Mouse (Mus musculus) liver, embryonic 16.5 days (tissue): Measurements from ENCODE around the gene Dnm3. TPM values are rescaled to one million over a fixed set of nuclear protein-coding genes. Genes with fewer than 3 reads are reported as not detected.

Experiments used
- ATAC-seq: fragments of 200-750 bp; cut with Nextera tagmentation; 2 replicates; pipeline ENCODE4 v1.8.0; 2017; ENCODE audit warnings: low read depth, mild to moderate bottlenecking, moderate number of reproducible peaks, moderate library complexity
- H3K27ac ChIP-seq: fragments of 300-500 bp; sonication (generic); 2 replicates; pipeline ENCODE4 v1.5.1; 2014; ENCODE audit warnings: mild to moderate bottlenecking, low read length
- H3K27me3 ChIP-seq: fragments of 300-500 bp; sonication (generic); 2 replicates; pipeline ENCODE4 v1.6.1; 2014; ENCODE audit warnings: low read depth, low read length, mixed read lengths; ENCODE audit not compliant: control insufficient read depth, insufficient read depth
- H3K36me3 ChIP-seq: fragments of 300-500 bp; sonication (generic); 2 replicates; pipeline ENCODE4 v1.6.1; 2014; ENCODE audit warnings: mild to moderate bottlenecking; ENCODE audit not compliant: control insufficient read depth, insufficient read depth
- H3K4me1 ChIP-seq: fragments of 300-500 bp; sonication (generic); 2 replicates; pipeline ENCODE4 v1.6.1; 2014; ENCODE audit warnings: low read depth, low read length, mixed read lengths; ENCODE audit not compliant: control insufficient read depth
- H3K4me2 ChIP-seq: fragments of 300-500 bp; sonication (generic); 2 replicates; pipeline ENCODE4 v1.6.1; 2014; ENCODE audit warnings: low read depth, low read length, mixed read lengths
- H3K4me3 ChIP-seq: fragments of 300-500 bp; sonication (generic); 2 replicates; pipeline ENCODE4 v1.5.1; 2014; ENCODE audit warnings: low read depth, mild to moderate bottlenecking, low read length
- H3K9ac ChIP-seq: fragments of 300-500 bp; sonication (generic); 2 replicates; pipeline ENCODE4 v1.6.1; 2014; ENCODE audit warnings: low read depth, low read length
- H3K9me3 ChIP-seq: fragments of 300-500 bp; sonication (generic); replicated peaks from 2 replicates; pipeline ENCODE4 v1.6.1; 2016; ENCODE audit warnings: low read length; ENCODE audit not compliant: control insufficient read depth
- WGBS: fragments of 180-500 bp; shearing (Covaris S2); extraction: QIAGEN DNeasy Blood & Tissue Kit; methylation state at CpG from one replicate; pipeline ENCODE4 v1.1.7; 2014; ENCODE audit not compliant: insufficient replicate concordance; 5-methylcytosine and 5-hydroxymethylcytosine counted together
- polyA plus RNA-seq: library from polyadenylated mRNA; unstranded; fragments of >200 nt; fragmentation: Nextera tagmentation; extraction: Ambion mirVana; gene quantifications from 2 replicates; pipeline ENCODE4 v1.2.1, GENCODE M21; 2015

The Dnm3 gene
- polyA plus RNA-seq, 1 experiment from 2014 or later, result 1.5 TPM

DNA sequence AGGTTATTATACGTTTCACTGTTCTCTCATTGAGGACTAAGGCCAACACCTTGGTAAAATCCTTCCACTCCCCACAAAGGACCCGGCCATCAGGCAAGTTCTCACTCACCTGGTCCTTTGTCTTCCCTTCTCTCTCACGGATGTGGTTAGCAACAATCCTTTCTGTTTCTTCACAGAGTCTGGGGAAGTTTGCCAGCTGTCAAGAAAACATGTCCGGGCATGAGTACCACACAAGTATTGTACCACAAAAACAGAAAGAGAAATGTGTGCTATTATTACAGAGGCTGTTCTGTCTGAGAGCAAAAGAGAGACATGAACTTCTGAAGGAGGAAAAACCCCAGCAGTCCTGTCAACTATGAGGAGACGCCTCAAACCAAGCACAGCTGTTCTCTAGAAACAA, 182.4 kb downstream of the Dnm3 start:
- WGBS, result 53% methylated on average over 5 of the region's 5 CpGs

DNA sequence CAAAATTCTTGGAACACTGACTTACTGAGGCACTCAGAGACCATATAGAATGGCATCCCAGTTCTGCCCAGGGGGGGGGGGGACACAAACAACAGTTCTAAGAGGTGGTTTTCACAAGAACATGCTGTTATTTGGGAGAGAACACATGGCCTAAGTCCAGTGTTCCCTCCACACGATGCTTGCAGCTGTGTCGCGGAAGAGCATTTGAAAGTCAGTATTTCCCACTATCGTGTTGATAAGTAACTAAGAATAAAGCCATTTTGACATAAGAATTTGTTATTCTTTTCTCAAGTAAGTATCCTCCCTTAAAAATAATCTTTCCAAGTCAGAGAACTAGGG, 183.3 kb downstream of the Dnm3 start:
- no peaks in the 10 kb centered on the region for H3K4me1 ChIP-seq
- no peak overlapping the region for H3K4me3 ChIP-seq
- H3K4me2 ChIP-seq, result no peak overlapping the region
- no peak overlapping the region for H3K9ac ChIP-seq
- H3K9me3 ChIP-seq, result no peaks in the 10 kb centered on the region
- no peak overlapping the region for H3K27ac ChIP-seq
- no peaks in the 10 kb centered on the region for H3K27me3 ChIP-seq
- ATAC-seq, result no peak
- H3K36me3 ChIP-seq, result no peaks in the 10 kb centered on the region
- WGBS, result 68% methylated on average over 4 of the region's 4 CpGs

More for the DNA sequence above, 182.4 kb downstream of the Dnm3 start:
- Histone ChIP-seq H3K9ac (no peak overlapping the region), H3K4me2 (no peak overlapping the region), H3K4me3 (no peak overlapping the region), H3K9me3 (no peaks in the 10 kb centered on the region), H3K27ac (no peak overlapping the region), H3K27me3 (no peaks in the 10 kb centered on the region), H3K36me3 (no peaks in the 10 kb centered on the region), H3K4me1 (no peaks in the 10 kb centered on the region)
- no peak for ATAC-seq

DNA sequence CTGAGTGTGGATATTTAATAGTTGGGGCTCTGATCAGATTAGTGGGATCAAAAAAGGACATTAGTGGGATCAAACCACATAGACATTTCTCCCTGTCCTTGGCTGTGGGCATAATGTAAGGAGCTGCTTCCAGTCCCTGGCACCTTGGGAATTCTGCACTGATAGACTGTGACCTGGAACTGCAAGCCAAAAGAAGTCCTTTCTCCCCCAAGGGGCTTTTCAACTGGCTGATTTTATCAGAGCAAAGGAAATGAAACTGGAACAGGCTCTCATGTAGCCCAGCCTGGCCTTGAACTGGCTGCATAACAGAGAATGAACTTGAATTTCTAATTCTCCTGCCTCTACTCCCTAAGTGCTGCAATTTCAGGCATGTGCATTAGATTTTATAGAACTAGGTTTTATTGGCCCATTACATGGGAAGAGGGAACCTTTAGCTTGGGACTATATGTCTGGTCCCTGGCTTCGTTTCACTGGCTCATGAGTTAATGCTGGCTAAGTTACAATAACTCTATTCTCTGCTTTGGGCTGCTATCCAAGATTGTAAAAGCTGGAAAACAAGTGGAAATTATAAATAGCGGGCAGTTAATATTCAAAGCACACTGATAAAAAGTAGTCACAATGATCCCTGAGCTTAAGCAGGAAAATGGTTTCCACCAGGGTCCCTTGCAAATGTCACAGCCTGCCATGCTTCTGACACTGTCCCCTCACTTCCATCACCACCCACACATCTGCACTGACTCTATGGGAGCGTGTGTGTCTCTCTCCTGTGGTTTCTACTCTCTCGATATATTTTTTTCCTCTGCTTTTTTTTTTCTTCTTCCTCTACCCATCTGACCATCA, 183.9 kb downstream of the Dnm3 start:
- Histone ChIP-seq H3K4me3 (no peak overlapping the region), H3K9me3 (no peaks in the 10 kb centered on the region), H3K4me2 (no peak overlapping the region), H3K27ac (no peak overlapping the region), H3K9ac (no peak overlapping the region), H3K36me3 (no peaks in the 10 kb centered on the region), H3K4me1 (no peaks in the 10 kb centered on the region), H3K27me3 (no peaks in the 10 kb centered on the region)
- 56% methylated on average over 4 of the region's 4 CpGs for WGBS
- no peak for ATAC-seq

DNA sequence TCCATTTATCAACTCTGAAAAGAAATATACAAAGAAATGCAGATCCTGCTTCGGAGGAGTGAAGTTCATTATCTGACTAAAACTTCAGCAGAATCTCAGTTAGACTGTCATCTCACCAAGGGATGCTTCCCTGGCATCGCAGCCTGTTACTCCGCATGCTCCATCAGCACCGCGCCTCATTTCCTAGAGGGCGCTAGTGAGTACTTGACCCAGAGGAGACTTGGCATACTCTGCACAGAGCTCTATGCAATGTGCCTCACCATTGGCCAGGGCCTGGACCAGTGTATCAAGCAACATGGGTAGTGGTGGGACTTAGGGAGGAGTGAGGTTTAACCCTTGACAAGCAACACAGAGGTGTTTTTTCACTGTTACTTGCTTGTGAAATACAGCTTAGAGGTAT, 190.9 kb downstream of the Dnm3 start:
- H3K27me3 ChIP-seq, result no peaks in the 10 kb centered on the region
- 56% methylated on average over 6 of the region's 6 CpGs for WGBS
- H3K4me3 ChIP-seq, result no peak overlapping the region
- no peaks in the 10 kb centered on the region for H3K36me3 ChIP-seq
- no peaks in the 10 kb centered on the region for H3K4me1 ChIP-seq
- H3K9me3 ChIP-seq, result no peaks in the 10 kb centered on the region
- H3K4me2 ChIP-seq, result no peak overlapping the region
- H3K27ac ChIP-seq, result no peak overlapping the region
- no peak overlapping the region for H3K9ac ChIP-seq
- ATAC-seq, result no peak

DNA sequence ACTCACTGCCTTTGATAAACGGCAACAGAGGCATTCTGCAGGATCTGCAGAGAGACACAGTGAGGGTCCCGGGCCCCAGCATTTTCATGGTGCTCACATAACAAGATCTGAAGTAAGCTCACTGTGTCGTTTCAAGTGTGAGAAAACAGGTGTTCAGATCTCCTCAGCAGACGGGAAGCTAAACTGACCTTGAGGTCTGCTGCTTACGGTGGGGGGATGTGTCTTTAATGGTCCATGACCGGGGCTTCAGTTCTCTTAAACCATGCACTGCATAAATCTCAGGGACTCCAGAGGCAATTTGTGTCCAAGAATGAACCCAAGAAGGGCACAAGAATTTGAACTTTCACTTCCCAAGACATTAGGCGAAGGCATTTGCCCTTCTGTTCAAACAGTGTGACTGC, 195.9 kb downstream of the Dnm3 start:
- no peaks in the 10 kb centered on the region for H3K27me3 ChIP-seq
- WGBS, result 51% methylated on average over 7 of the region's 7 CpGs
- no peak overlapping the region for H3K27ac ChIP-seq

DNA sequence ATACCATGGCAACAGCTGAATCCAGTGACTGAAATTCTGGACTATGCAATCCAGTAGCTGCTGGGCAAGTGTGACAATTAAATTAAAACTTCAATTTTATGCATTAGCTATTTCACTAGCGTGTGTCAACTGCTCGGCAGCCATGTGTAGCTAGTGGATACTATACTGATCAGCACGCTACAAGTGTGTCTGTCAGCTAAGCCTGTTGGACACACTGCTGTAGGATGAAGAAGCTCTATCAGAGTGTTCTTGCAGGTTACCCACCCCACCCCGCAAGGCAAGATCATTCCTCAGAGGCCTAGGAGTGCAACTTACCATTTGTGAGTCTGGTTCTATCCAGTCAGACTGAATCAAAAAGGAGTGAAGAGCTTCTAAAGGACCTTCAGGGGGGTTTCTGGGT, 197.8 kb downstream of the Dnm3 start:
- Histone ChIP-seq H3K4me1 (no peaks in the 10 kb centered on the region), H3K4me2 (no peak overlapping the region), H3K27ac (no peak overlapping the region), H3K9ac (no peak overlapping the region), H3K36me3 (no peaks in the 10 kb centered on the region), H3K4me3 (no peak overlapping the region), H3K9me3 (no peaks in the 10 kb centered on the region), H3K27me3 (no peaks in the 10 kb centered on the region)
- WGBS, result 74% methylated on average over 4 of the region's 4 CpGs
- ATAC-seq, result no peak

More for the DNA sequence above, 195.9 kb downstream of the Dnm3 start:
- Histone ChIP-seq H3K36me3 (no peaks in the 10 kb centered on the region), H3K4me2 (no peak overlapping the region), H3K4me1 (no peaks in the 10 kb centered on the region), H3K4me3 (no peak overlapping the region), H3K9ac (no peak overlapping the region), H3K9me3 (no peaks in the 10 kb centered on the region)
- no peak for ATAC-seq

DNA sequence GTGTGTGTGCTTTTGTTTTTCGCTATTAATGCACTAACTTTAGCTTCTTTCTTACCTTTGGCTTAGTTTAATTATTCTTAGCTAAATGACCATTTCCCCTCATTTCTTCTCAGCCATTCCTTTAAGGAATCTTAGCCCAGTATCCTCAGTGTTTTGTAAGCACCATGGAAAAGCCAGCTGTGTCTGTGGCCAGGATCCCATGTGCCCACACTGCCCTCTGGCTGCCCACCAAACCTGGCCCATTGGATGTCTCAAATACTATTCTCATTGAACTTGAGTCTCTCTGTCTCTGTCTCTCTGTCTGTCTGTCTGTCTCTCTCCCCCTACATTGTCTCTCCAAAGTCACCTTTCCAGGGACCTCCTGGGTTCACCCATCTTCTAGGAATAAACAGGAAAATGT, 201.8 kb downstream of the Dnm3 start:
- Histone ChIP-seq H3K27ac (no peak overlapping the region), H3K4me1 (no peaks in the 10 kb centered on the region), H3K9me3 (no peaks in the 10 kb centered on the region), H3K9ac (no peak overlapping the region), H3K36me3 (no peaks in the 10 kb centered on the region), H3K27me3 (no peaks in the 10 kb centered on the region), H3K4me3 (no peak overlapping the region), H3K4me2 (no peak overlapping the region)
- 63% methylated on average over 1 of the region's 1 CpGs for WGBS
- no peak for ATAC-seq

DNA sequence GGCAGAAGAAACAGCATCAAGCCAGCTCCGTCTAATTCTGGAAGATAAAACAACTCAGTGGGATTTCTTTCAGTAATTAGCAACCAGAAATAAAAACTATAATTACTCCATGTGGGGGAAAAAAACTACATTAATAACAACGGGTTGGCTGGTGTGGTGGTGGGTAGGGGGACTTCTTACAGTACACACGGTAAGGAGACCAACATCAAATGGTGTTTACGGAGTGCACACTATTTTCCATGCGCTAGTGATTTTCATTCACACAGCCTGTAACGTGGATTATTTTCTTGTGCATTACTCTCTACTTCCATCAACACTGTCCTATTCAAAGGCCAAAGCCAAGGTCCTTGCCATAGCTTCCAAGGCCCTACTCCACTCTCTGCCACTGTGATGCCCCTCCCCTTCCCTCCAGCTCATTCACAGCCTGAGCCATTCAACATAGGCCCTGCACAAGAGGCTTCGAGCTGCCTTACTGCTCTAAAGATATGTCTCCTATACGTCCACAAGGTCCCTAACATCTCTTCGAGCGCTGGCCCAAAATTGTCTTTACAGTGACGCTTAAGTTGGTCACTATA, 203.1 kb downstream of the Dnm3 start:
- Histone ChIP-seq H3K36me3 (no peaks in the 10 kb centered on the region), H3K27ac (no peak overlapping the region), H3K4me2 (no peak overlapping the region), H3K4me3 (no peak overlapping the region), H3K27me3 (no peaks in the 10 kb centered on the region), H3K4me1 (no peaks in the 10 kb centered on the region), H3K9me3 (no peaks in the 10 kb centered on the region), H3K9ac (no peak overlapping the region)
- 67% methylated on average over 11 of the region's 11 CpGs for WGBS
- no peak for ATAC-seq

DNA sequence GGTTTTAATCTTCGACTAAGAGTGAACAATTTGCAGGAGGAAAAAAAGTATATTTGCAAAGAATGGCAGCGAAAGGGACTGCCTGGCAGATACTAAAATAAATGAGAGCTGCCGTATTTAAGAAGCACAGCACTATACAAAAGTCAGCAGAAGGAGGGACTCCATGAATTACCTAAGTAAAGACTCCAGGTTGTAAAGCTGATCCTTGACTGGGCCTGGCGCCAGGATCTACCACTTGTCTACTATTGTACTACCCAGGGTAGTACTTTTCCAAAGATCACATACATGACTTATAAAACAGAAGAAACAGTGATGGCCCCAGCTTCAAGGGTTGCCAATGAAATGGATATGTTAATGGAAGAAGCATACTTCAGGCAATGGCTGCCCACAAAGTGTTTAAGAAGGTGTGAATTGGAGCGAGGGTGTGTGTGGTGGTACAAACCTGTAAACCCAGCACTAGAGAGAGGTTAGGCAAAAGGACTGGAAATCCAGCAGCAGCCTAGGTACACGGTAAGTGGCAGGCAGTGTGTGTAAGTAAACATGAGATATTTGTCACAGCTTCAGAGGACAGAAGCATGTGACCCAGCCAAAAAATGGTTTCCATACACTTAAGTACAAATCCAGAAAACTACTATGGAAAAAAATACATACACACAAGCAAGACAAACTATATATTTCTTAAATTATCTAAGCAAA, 220.8 kb downstream of the Dnm3 start:
- H3K27ac ChIP-seq, result no peak overlapping the region
- H3K4me3 ChIP-seq, result no peak overlapping the region
- WGBS, result 56% methylated on average over 6 of the region's 6 CpGs
- H3K27me3 ChIP-seq, result no peaks in the 10 kb centered on the region
- no peak overlapping the region for H3K4me2 ChIP-seq
- H3K9me3 ChIP-seq, result no peaks in the 10 kb centered on the region
- ATAC-seq, result no peak
- H3K9ac ChIP-seq, result no peak overlapping the region
- H3K36me3 ChIP-seq, result no peaks in the 10 kb centered on the region
- H3K4me1 ChIP-seq, result no peaks in the 10 kb centered on the region
